Mouse (Mus musculus) left cerebral cortex, adult 2 months (tissue): Measurements from ENCODE around the gene Taok3. TPM values are rescaled to one million over a fixed set of nuclear protein-coding genes. Genes with fewer than 3 reads are reported as not detected.

Experiments used
- DNase-seq, 2 experiments: peaks; one replicate each; pipeline ENCODE4 v3.0.0; 2021 to 2022; ENCODE audit warnings: low spot score in 2 of 2, mixed read lengths in 1 of 2; ENCODE audit errors: extremely low spot score in 1 of 2
- H3K27ac ChIP-seq: fragments of 200-600 bp; 2 replicates; pipeline ENCODE4 v1.8.1; 2022
- H3K4me3 ChIP-seq: fragments of 200-600 bp; 2 replicates; pipeline ENCODE4 v1.8.1; 2022
- CTCF ChIP-seq: fragments of 200-600 bp; IDR thresholded peaks from 2 replicates; pipeline ENCODE4 v1.8.1; 2022; ENCODE audit warnings: antibody characterized with exemption, mild to moderate bottlenecking, moderate library complexity
- intact Hi-C: fragments of 180-260 bp; cut with DNase I; formaldehyde crosslinking; loops from one replicate; pipeline ENCODE4 v1.15.1; 2025
- total RNA-seq, 2 experiments: library from RNA; stranded (reverse); gene quantifications; 2 replicates each; pipeline ENCODE4 v1.2.3; 2021

Gene Taok3
- total RNA-seq, 2 experiments from 2014 or later: 52.5 to 54.7 TPM

DNA sequence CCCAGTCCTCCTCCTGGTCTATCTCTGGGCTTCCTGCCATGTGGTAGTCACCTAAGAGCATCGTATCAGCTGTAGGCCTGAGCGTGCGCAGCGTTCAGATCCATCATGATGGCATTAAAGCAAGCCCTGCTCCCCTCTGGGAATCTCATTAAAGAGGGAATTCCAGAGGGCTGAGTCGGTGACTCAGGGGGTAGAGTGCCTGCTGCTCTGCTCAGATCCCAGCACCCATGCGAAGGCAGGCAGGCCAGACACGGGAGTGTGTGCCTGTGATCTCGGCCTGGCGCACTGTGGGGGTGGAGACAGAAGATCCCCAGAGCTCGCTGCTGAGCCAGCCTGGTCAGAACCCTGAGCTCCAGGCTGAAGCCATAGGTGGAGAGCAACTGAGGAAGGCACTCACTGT, 128.4 kb downstream of the Taok3 start:
- DNase-seq: no peak
- Histone ChIP-seq H3K27ac (peak overlapping the region; percentile 24; the same call in 1 of the 2 replicates), H3K4me3 (no peak overlapping the region)
- intact Hi-C loops: no loop called here
- TF ChIP-seq CTCF: no peak

DNA sequence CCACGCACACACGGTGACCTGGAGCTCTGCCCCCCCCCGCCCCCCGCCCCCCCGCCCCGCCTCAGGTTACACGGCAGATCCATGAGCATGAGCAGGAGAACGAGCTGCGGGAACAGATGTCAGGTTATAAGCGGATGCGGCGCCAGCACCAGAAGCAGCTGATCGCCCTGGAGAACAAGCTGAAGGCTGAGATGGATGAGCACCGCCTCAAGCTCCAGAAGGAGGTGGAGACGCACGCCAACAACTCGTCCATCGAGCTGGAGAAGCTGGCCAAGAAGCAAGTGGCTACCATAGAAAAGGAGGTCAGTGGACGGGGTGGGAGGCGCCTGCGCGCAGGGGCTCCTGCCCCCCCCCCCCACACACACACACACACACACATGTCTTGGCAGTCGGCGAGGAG, 130.9 kb downstream of the Taok3 start:
- DNase-seq: no peak
- Histone ChIP-seq H3K4me3 (no peak overlapping the region), H3K27ac (no peak overlapping the region)
- no peak for TF ChIP-seq CTCF
- intact Hi-C loops: no loop called here

DNA sequence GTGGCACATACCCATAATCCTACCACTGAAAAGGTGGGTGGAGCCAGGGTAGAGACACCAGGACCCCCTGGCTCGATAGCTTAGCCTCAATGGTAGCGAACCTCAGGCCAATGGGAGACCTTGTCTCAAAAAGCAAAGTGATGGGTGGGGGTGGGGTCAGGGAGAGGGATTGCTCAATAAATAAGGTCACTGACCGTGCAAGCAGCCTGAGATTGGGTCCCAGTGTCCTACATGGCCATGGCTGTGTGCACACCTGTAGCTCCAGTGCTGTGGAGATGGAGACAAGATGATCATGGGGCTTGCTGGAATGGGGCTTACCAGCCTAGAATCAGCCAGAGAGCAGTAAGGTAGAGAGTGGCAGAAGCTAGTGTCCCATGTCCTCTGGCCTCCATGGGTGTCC, 131.8 kb downstream of the Taok3 start:
- no peak for DNase-seq
- Histone ChIP-seq H3K27ac (no peak overlapping the region), H3K4me3 (no peak overlapping the region)
- intact Hi-C loops: no loop called here
- no peak for TF ChIP-seq CTCF

DNA sequence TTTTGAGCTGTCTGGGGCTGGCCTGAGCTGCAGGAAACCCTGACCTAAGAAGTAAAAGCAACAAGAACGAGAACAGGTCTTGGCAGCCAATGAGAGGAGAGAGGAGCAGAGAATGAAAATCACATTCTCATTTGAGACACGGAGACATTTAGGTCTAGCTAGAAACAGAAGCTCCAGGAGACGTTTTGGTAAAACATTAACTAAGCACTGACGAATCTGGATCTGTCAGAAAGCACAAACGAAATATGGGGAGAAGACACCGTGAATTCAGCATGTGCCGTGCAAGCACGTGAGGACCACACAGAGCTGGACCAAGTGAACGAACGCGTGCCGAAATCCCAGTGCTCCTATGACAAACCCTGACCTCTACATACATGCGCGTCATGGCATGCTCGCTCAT, 138.3 kb downstream of the Taok3 start:
- no peak for DNase-seq
- intact Hi-C loops: no loop called here
- no peak overlapping the region for H3K27ac ChIP-seq
- H3K4me3 ChIP-seq: no peak overlapping the region
- no peak for TF ChIP-seq CTCF

DNA sequence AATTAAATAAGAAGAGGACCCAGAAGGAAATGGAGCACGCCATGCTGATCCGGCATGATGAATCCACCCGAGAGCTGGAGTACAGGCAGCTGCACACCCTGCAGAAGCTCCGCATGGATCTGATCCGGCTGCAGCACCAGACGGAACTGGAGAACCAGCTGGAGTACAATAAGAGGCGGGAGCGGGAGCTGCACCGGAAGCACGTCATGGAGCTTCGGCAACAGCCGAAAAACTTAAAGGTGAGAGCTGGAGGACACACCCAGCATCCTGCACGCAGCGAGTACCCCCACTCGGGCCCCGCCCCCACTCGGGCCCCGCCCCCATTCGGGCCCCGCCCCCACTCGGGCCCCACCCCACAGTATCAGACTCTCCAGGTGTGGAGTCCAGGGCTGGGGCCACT, 143.6 kb downstream of the Taok3 start:
- TF ChIP-seq CTCF: no peak
- DNase-seq: no peak
- Histone ChIP-seq H3K4me3 (no peak overlapping the region), H3K27ac (no peak overlapping the region)
- intact Hi-C loops: no loop called here

DNA sequence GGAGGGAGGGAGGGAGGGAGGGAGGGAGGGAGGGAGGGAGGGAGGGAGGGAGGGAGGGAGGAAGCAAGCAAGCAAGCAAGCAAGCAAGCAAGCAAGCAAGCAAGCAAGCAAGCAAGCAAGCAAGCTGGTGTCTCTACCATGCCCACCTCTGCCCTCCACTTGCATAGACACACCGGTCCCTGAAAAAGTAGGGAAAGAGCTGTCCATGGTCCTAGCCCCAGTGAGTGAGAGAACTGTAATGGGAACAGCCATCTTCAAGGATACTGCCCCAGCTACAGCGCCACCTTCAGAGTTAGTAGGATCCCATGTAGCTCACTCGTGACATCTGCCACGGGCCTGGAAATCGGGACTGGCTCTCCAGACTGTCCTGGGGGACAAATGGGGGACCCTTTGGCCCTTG, 144.8 kb downstream of the Taok3 start:
- DNase-seq: no peak
- no peak overlapping the region for H3K4me3 ChIP-seq
- intact Hi-C loops: no loop called here
- no peak for TF ChIP-seq CTCF
- no peak overlapping the region for H3K27ac ChIP-seq

DNA sequence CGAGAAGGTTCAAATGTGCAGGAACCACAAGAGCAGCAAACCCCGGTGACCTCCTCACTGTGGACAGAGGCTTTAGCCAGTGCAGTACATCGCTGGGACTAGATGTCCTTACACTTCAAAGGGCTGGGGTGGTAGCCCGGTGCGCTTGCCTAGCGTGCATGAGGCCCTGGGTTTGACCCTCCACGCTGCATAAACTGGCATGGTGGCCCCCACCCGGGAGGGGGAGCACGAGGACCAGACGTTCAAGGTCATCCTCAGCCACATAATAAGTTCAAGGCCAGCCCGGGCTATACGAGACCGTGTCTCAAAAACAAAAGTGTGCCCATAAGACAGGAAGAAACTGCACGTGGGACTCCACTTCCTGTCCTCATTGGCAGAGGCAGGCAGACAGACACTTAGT, 148.0 kb downstream of the Taok3 start:
- intact Hi-C loops: no loop called here
- Histone ChIP-seq H3K27ac (no peak overlapping the region), H3K4me3 (no peak overlapping the region)
- TF ChIP-seq CTCF: no peak
- DNase-seq: no peak

DNA sequence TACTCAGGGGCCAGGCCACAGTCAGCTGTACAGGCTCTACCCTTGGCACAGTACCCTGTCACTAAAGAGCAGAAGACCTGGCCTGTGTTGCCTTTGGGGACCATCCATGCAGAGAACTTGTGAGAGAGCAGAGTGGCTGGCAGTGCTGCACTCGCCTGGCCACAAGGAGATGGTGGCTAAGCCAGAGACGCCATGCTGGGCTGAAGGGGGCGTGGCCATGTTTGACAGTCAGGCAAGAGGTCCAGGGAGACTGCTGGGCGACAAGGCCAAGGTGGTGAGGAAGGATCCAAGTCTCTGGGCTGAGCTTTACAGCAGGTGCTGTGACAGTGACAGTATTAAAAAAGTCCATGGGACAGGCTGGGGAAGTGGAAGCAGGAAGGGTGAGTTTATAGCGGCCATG, 148.8 kb downstream of the Taok3 start:
- TF ChIP-seq CTCF: no peak
- no peak for DNase-seq
- no peak overlapping the region for H3K27ac ChIP-seq
- intact Hi-C loops: no loop called here
- no peak overlapping the region for H3K4me3 ChIP-seq

DNA sequence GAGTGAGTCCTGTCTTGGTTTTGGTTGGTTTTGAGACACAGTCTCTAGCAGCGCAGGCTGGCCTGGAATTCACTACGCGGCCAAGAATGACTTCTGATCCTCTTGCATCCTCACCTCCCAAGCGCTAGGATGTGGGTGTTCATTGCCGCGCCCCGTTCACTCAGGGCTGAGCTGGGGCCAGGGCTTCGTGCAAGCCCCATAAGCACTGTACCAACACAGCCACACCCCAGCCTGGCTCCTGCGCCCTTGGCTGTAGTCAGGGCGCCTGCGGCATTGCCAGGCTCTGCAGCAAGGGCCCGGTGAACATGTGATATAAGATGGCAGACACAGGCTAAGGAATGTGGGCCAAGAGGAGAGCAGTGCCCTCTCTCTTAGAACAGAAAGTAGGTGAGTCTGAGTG, 149.5 kb downstream of the Taok3 start:
- no peak for DNase-seq
- TF ChIP-seq CTCF: no peak
- H3K4me3 ChIP-seq: no peak overlapping the region
- intact Hi-C loops: no loop called here
- H3K27ac ChIP-seq: no peak overlapping the region

DNA sequence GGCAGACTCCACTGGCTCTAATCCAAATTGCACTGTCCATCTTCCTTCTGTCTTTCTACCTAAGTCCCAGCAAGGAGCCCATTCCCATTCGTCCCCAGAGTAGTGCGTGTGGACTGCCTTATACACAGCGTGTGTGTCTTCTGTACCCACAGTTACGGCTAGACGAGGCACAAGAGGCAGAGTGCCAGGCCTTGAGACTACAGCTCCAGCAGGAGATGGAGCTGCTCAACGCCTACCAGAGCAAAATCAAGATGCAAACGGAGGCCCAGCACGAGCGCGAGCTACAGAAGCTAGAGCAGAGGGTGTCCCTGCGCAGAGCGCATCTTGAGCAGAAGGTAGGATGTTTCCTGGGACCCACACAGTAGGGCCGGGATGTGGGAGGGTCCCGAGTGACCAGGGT, 152.0 kb downstream of the Taok3 start:
- intact Hi-C loops: no loop called here
- H3K27ac ChIP-seq: peak overlapping the region; percentile 72
- DNase-seq: peak; percentile 34 to 70
- H3K4me3 ChIP-seq: no peak overlapping the region
- TF ChIP-seq CTCF: no peak

DNA sequence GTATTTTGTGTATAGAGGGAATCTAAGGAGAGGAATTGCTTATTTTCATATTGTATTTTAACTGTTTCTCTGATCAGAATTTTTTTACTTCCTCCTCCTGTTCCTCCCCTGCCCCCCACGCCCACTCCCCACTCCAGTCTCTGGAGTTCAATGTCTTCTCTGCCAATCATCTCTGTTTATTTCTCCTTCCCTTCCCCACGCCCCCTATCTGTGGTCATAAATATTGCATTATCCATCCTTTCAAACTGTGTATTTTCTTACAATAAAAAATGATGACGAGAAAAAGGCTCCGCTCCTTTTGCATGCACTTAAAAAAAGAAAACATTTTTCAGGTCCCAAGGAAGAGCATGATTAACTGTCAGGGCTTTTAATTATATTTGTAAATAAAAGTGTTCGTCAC, 154.9 kb downstream of the Taok3 start:
- peak; percentile 49 for TF ChIP-seq CTCF
- DNase-seq: no peak
- H3K27ac ChIP-seq: no peak overlapping the region
- H3K4me3 ChIP-seq: no peak overlapping the region
- intact Hi-C loops: no loop called here

DNA sequence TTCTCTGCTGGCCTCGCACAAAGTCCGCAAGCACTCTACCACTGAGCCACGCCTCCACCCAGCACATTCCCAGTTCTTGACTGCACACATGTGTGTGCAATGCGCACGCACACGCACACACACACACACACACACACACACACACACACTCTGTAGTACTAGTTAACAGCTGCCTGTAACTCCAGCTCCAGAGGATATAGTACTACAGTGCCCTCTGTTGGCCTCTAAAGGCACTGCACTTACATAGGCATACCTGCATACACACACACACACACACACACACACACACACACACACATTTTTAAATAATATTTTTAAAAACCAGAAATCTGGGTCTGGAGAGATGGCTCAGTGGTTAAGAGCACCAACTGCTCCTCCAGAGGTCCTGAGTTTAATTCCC, 157.9 kb downstream of the Taok3 start:
- Histone ChIP-seq H3K4me3 (no peak overlapping the region), H3K27ac (no peak overlapping the region)
- TF ChIP-seq CTCF: peak; percentile 11
- intact Hi-C loops: no loop called here
- DNase-seq: no peak

DNA sequence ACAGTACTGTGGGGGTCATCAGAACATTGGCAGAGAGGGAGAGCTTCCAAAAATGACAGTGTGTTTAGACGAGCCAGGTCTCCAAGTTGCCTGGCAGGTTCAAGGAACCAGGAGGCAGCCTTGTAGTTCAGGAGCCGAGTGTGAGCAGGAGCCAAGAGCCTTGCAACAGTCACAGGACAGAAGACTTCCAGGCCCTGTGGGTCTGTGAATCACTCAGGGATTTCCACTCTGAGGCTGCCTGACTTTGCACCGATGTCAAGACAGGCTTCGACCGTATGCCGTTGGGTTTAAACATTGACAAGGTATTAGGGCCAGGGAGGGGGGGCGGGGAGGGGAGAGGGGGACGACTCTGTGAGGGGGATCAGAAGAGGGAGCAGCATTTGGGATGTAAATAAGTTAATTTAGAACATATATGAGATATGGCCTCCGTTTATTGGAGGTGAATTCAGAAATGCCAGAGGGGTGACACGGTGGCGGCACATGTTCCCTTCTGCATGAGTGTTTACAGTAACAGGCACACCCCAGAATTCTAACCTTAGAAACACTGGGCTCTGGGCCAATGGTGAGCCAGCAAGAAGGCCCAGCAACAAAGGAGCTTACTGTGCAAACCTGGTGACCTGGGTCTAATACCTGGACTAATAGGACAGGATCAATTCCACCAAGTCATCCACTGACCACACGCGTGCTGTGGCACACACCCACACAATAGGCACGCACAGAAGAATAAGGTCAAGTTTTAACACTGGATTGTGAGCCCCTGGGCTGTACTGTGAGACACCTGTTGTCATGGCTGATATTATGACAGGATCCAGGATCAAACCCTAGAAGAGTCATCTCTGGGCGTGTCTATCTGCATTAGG, 159.1 kb downstream of the Taok3 start:
- no peak for DNase-seq
- intact Hi-C loops: no loop called here
- no peak overlapping the region for H3K4me3 ChIP-seq
- no peak overlapping the region for H3K27ac ChIP-seq
- no peak for TF ChIP-seq CTCF
